Mouse (Mus musculus): ENCODE data around the gene Ppa2. TPM values are rescaled to one million over a fixed set of nuclear protein-coding genes. Genes with fewer than 3 reads are reported as not detected.

Gene Ppa2
- total RNA-seq, 1 experiment from 2014 or later = 154 TPM

DNA sequence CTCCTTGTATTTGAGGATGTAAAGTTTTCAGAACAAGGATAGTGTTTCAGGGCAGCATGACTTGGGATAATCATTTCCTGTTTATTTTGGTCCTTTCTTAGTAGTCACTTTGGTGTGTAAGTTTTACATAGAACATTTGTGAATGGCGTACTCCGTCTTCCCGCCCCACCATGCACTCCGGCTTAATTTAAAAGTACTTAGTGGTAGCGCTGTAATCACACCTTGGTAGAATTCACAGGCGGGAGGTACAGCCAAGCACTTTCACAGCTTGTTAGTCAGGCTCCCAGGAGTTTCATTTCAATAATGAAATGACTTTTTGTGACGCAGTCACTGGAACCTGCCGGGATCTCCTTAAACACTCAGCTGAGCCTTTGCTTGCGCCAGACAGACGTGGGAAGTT lies 12.0 kb downstream of the Ppa2 start:
- ATAC-seq (replicated peaks in 1 of 2; ENCODE audit: insufficient read depth in 1 of 2, low FRiP score in 2 of 2, low TSS enrichment in 1 of 2, low read depth in 1 of 2, poor library complexity in 2 of 2, severe bottlenecking in 2 of 2) = no peak

- ATAC-seq (replicated peaks in 1 of 2; ENCODE audit: insufficient read depth in 1 of 2, low FRiP score in 2 of 2, low TSS enrichment in 1 of 2, low read depth in 1 of 2, poor library complexity in 2 of 2, severe bottlenecking in 2 of 2) = no peak
Measured at GRCm38 (mm10) chr3:133322552-133322951, 12.6 kb downstream of the Ppa2 start.

DNA sequence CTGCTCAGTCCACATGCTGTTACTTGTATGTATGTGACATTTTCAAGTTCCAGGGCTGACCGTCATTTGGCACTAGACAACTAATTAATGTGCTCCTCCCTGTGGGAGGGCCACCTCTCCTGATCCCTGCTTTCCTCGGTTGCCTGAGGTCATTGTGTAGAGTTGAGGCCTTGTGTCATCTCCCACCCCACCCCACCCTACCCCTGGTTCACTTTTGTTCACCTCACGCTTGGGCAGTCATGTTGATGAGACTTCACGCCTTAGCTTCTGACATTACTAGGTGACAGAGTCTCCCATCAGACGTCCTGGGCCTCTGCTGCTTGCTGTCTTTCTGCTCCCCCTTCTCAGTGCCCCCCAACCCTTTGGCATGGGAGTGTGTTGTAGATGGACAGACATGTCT lies 15.2 kb downstream of the Ppa2 start:
- no peak for ATAC-seq (replicated peaks in 1 of 2; ENCODE audit: insufficient read depth in 1 of 2, low FRiP score in 2 of 2, low TSS enrichment in 1 of 2, low read depth in 1 of 2, poor library complexity in 2 of 2, severe bottlenecking in 2 of 2)

DNA sequence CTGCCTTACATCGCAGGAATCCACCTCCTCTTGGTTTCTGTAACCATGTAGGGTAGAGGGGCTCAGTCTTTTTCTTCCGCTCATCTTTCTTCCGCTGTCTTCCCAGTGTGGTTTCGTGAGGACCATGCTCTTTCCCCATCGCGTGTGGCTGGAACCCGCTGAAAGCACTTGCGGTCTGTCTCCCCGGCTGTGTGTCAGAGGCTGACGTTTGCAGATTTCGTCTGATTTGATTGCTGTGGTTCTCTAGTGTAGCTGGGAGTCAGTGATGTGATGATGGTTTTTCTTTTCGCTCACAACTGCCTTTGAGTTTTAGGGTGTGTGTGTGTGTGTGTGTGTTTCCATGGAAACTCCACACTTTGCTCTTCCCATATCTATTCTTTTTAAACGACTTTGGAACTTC lies 18.6 kb downstream of the Ppa2 start:
- no peak for ATAC-seq (replicated peaks in 1 of 2; ENCODE audit: insufficient read depth in 1 of 2, low FRiP score in 2 of 2, low TSS enrichment in 1 of 2, low read depth in 1 of 2, poor library complexity in 2 of 2, severe bottlenecking in 2 of 2)

DNA sequence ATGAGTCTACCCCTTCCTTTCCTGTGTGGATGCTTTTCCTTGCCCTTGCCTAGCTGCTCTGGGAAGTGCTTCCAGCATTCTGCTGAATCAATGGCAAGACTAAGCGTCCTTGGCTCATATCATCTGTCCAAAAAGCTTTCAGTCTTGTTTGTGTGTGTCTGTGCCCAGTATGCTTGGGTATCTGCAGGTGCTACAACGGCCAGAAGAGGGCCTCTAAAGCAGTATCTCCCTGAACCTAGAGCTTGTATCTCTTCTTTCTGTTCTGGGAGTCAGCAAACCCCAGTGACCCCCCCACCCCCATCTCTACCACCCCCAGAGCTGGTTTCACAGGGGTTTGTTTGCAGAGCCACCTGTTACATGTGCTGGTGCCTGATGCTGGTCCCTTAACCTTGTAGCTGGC lies 19.5 kb downstream of the Ppa2 start:
- ATAC-seq (replicated peaks in 1 of 2; ENCODE audit: insufficient read depth in 1 of 2, low FRiP score in 2 of 2, low TSS enrichment in 1 of 2, low read depth in 1 of 2, poor library complexity in 2 of 2, severe bottlenecking in 2 of 2) = no peak

DNA sequence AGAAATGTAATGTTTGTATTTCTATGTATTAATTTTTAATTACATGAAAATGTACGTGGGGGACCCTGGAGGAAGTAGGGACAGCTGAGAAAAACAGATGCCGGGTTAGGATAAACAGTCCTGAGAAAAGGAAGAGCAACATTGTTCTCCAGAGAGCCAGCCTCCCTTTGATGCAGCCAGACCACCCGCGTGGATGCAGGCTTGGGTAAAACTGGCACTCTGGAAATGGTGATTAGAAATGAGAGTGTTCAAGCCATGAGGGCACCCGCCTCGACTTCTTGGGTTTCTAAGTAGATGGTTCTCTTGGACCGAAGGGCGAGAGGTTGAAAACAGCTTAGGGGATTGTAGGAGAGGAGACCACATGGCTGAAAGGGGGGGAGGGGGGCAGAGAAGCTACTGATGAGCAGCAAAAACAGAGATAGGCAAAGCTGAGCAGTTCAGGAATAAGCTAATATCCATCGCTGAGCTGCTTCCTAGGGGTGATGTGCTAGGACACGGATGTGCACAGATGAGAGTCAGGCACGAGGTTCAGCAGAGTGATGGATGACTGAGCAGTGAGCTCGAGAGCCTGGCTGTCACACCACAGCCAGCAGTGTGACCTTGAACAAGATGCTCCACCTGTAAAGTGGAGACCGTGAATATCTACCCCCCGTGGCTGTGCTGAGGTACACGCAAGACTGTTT lies 21.4 kb downstream of the Ppa2 start:
- no peak for ATAC-seq (replicated peaks in 1 of 2; ENCODE audit: insufficient read depth in 1 of 2, low FRiP score in 2 of 2, low TSS enrichment in 1 of 2, low read depth in 1 of 2, poor library complexity in 2 of 2, severe bottlenecking in 2 of 2)

GRCm38 (mm10) chr3:133332280-133332679 lies 22.4 kb downstream of the Ppa2 start:
- ATAC-seq (replicated peaks in 1 of 2; ENCODE audit: insufficient read depth in 1 of 2, low FRiP score in 2 of 2, low TSS enrichment in 1 of 2, low read depth in 1 of 2, poor library complexity in 2 of 2, severe bottlenecking in 2 of 2) = peak; percentile 53 to 63

DNA sequence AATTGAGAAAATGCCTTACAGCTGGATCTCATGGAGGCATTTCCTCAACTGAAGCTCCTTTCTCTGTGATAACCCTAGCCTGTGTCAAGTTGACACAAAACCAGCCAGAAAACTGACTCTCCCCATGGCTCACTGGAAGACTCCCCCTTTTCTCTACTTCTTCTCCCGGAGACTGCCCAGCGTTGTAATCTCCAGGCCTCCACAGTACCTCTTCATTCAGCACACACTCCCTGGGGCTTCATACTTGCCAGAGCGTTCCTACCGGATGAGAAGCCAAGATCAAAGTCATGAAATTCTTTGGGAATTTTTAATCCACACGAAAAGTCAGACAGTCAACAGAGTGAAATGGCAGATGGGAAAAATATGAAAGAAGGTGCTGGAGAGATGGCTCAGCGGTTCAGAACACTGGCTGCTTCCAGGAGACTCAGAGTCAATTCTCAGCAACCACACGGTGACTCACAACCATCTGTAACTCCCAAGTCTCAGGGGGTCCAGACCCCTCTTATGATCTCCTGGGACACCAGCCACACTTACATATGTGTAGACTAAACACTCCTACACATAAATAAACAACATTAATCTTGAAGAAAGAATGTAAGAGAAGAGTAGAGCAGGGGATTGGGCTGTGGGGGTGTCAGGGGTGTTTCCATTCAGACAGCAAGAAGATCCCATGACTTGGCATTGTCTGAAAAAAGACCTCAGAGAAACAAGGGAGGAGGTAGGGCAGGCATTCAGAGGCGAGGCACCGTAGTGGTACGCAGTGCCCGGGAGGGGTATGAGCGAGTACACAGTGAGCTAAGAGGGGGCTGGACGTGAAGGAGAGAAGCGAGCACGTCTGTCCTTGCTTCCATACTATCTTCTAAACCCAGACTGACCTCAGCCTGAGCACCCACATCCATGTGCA lies 23.6 kb downstream of the Ppa2 start:
- ATAC-seq (replicated peaks in 1 of 2; ENCODE audit: insufficient read depth in 1 of 2, low FRiP score in 2 of 2, low TSS enrichment in 1 of 2, low read depth in 1 of 2, poor library complexity in 2 of 2, severe bottlenecking in 2 of 2) = no peak

DNA sequence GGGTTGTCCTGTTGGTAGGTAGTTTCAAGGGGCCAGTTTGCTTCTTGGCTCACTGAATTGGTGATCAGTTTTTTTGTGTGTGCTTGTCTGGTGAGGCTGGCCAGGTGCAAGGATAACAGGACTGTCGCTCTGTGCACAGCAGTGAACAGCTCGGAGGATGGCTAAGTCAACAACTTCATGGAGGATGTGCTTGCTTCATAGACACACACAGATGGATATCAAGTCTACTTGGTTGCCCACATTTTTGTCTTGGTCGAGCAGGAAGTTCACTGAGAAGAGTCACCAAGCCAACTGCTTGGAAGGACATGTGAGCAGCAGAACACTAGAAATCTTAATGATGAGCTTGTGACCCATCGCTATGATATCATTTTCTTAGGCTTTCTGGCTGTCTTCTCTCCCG lies 24.8 kb downstream of the Ppa2 start:
- no peak for ATAC-seq (replicated peaks in 1 of 2; ENCODE audit: insufficient read depth in 1 of 2, low FRiP score in 2 of 2, low TSS enrichment in 1 of 2, low read depth in 1 of 2, poor library complexity in 2 of 2, severe bottlenecking in 2 of 2)

GRCm38 (mm10) chr3:133335166-133335565 lies 25.3 kb downstream of the Ppa2 start:
- ATAC-seq (replicated peaks in 1 of 2; ENCODE audit: insufficient read depth in 1 of 2, low FRiP score in 2 of 2, low TSS enrichment in 1 of 2, low read depth in 1 of 2, poor library complexity in 2 of 2, severe bottlenecking in 2 of 2) = no peak

GRCm38 (mm10) chr3:133336400-133336799 lies 26.5 kb downstream of the Ppa2 start:
- no peak for ATAC-seq (replicated peaks in 1 of 2; ENCODE audit: insufficient read depth in 1 of 2, low FRiP score in 2 of 2, low TSS enrichment in 1 of 2, low read depth in 1 of 2, poor library complexity in 2 of 2, severe bottlenecking in 2 of 2)

- ATAC-seq (replicated peaks in 1 of 2; ENCODE audit: insufficient read depth in 1 of 2, low FRiP score in 2 of 2, low TSS enrichment in 1 of 2, low read depth in 1 of 2, poor library complexity in 2 of 2, severe bottlenecking in 2 of 2) = peak; percentile 2 to 18; a peak in 2 of 4 replicates
Measured at GRCm38 (mm10) chr3:133338851-133339356, 29.0 kb downstream of the Ppa2 start.

GRCm38 (mm10) chr3:133339411-133339823 lies 29.5 kb downstream of the Ppa2 start:
- peak; percentile 99 to 100 for ATAC-seq (replicated peaks in 1 of 2; ENCODE audit: insufficient read depth in 1 of 2, low FRiP score in 2 of 2, low TSS enrichment in 1 of 2, low read depth in 1 of 2, poor library complexity in 2 of 2, severe bottlenecking in 2 of 2)

GRCm38 (mm10) chr3:133341106-133341505 lies 31.2 kb downstream of the Ppa2 start:
- ATAC-seq (replicated peaks in 1 of 2; ENCODE audit: insufficient read depth in 1 of 2, low FRiP score in 2 of 2, low TSS enrichment in 1 of 2, low read depth in 1 of 2, poor library complexity in 2 of 2, severe bottlenecking in 2 of 2) = no peak

GRCm38 (mm10) chr3:133347535-133347934 lies 37.6 kb downstream of the Ppa2 start:
- ATAC-seq (replicated peaks in 1 of 2; ENCODE audit: insufficient read depth in 1 of 2, low FRiP score in 2 of 2, low TSS enrichment in 1 of 2, low read depth in 1 of 2, poor library complexity in 2 of 2, severe bottlenecking in 2 of 2) = peak in 1 of 2 experiments; percentile 51; a peak in 1 of 4 replicates

DNA sequence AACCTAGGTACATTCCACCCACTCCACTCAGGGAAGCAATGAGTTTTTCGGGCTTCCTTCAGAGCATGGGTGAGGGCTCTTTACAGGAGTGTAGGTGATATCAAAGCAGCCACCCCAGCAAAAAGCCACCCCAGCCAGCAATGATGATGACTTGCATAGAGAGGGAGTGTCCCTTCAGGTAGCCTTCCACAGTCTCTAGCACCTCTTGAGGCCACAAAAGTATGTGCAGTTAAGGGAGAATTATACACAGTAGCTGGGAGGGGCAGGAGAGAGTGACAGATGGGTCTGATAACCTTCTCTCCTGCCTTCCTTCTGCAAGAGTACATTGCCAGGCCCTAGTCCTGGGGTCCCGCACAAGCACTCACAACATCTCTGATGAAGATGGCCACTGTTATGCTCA lies 38.9 kb downstream of the Ppa2 start:
- no peak for ATAC-seq (replicated peaks in 1 of 2; ENCODE audit: insufficient read depth in 1 of 2, low FRiP score in 2 of 2, low TSS enrichment in 1 of 2, low read depth in 1 of 2, poor library complexity in 2 of 2, severe bottlenecking in 2 of 2)

- no peak for ATAC-seq (replicated peaks in 1 of 2; ENCODE audit: insufficient read depth in 1 of 2, low FRiP score in 2 of 2, low TSS enrichment in 1 of 2, low read depth in 1 of 2, poor library complexity in 2 of 2, severe bottlenecking in 2 of 2)
Measured at GRCm38 (mm10) chr3:133357426-133357974, 47.6 kb downstream of the Ppa2 start.

- no peak for ATAC-seq (replicated peaks in 1 of 2; ENCODE audit: insufficient read depth in 1 of 2, low FRiP score in 2 of 2, low TSS enrichment in 1 of 2, low read depth in 1 of 2, poor library complexity in 2 of 2, severe bottlenecking in 2 of 2)
Measured at GRCm38 (mm10) chr3:133357977-133358376, 48.1 kb downstream of the Ppa2 start.
